Mouse (Mus musculus): ENCODE measurements around the gene Hmgn2. TPM values are rescaled to one million over a fixed set of nuclear protein-coding genes. Genes with fewer than 3 reads are reported as not detected.

The Hmgn2 gene
- total and polyA plus RNA-seq, 2 experiments from 2014 or later, result 231 to 919 TPM

- H3K9me3 ChIP-seq (ENCODE audit: low read length), result no peaks in the 10 kb centered on the region
- H3K9ac ChIP-seq (replicated peaks; ENCODE audit: low read length, poor library complexity, severe bottlenecking), result no peak overlapping the region
- no peaks in the 10 kb centered on the region for H3K4me1 ChIP-seq (ENCODE audit: insufficient read depth, low read length)
- H3K4me2 ChIP-seq (ENCODE audit: low read depth, low read length, poor library complexity, severe bottlenecking), result no peak overlapping the region
- H3K27ac ChIP-seq (ENCODE audit: low read depth, low read length), result no peak overlapping the region
- 88% methylated on average over 13 of the region's 13 CpGs for WGBS
- no peak overlapping the region for H3K4me3 ChIP-seq (ENCODE audit: low read depth, low read length)
- H3K27me3 ChIP-seq (ENCODE audit: insufficient read depth, low read length), result no peaks in the 10 kb centered on the region
- H3K36me3 ChIP-seq (ENCODE audit: insufficient read depth, low read length), result no peaks in the 10 kb centered on the region
- no peak for DNase-seq (ENCODE audit: low spot score)
- TF ChIP-seq CTCF (IDR thresholded peaks at IDR 0.05), result no peak
- ATAC-seq (ENCODE audit: low FRiP score), result no peak
These were observed 27.8 kb downstream of the Hmgn2 start for GRCm38 (mm10) chr4:133940386-133941260.

GRCm38 (mm10) chr4:133938077-133938476 lies 30.4 kb downstream of the Hmgn2 start:
- Histone ChIP-seq H3K9me3 (ENCODE audit: low read length) (no peaks in the 10 kb centered on the region), H3K4me1 (ENCODE audit: insufficient read depth, low read length) (no peaks in the 10 kb centered on the region), H3K27ac (ENCODE audit: low read depth, low read length) (no peak overlapping the region), H3K9ac (replicated peaks; ENCODE audit: low read length, poor library complexity, severe bottlenecking) (no peak overlapping the region), H3K36me3 (ENCODE audit: insufficient read depth, low read length) (no peaks in the 10 kb centered on the region), H3K27me3 (ENCODE audit: insufficient read depth, low read length) (no peaks in the 10 kb centered on the region), H3K4me3 (ENCODE audit: low read depth, low read length) (no peak overlapping the region), H3K4me2 (ENCODE audit: low read depth, low read length, poor library complexity, severe bottlenecking) (no peak overlapping the region)
- DNase-seq (ENCODE audit: low spot score) (no peak), ATAC-seq (ENCODE audit: low FRiP score) (no peak)
- 70% methylated on average over 2 of the region's 2 CpGs for WGBS
- TF ChIP-seq CTCF (IDR thresholded peaks at IDR 0.05), result no peak

- no peak for TF ChIP-seq CTCF (IDR thresholded peaks at IDR 0.05)
- Histone ChIP-seq H3K36me3 (ENCODE audit: insufficient read depth, low read length) (no peaks in the 10 kb centered on the region), H3K27me3 (ENCODE audit: insufficient read depth, low read length) (no peaks in the 10 kb centered on the region), H3K4me1 (ENCODE audit: insufficient read depth, low read length) (no peaks in the 10 kb centered on the region), H3K27ac (ENCODE audit: low read depth, low read length) (no peak overlapping the region), H3K4me2 (ENCODE audit: low read depth, low read length, poor library complexity, severe bottlenecking) (no peak overlapping the region), H3K4me3 (ENCODE audit: low read depth, low read length) (no peak overlapping the region), H3K9ac (replicated peaks; ENCODE audit: low read length, poor library complexity, severe bottlenecking) (no peak overlapping the region), H3K9me3 (ENCODE audit: low read length) (no peaks in the 10 kb centered on the region)
- DNase-seq (ENCODE audit: low spot score), result no peak
- no peak for ATAC-seq (ENCODE audit: low FRiP score)
- 71% methylated on average over 3 of the region's 3 CpGs for WGBS
These were observed 36.7 kb downstream of the Hmgn2 start for GRCm38 (mm10) chr4:133931785-133932184.

GRCm38 (mm10) chr4:133931349-133931748 lies 37.1 kb downstream of the Hmgn2 start:
- no peak for DNase-seq (ENCODE audit: low spot score)
- Histone ChIP-seq H3K27ac (ENCODE audit: low read depth, low read length) (no peak overlapping the region), H3K4me3 (ENCODE audit: low read depth, low read length) (no peak overlapping the region), H3K27me3 (ENCODE audit: insufficient read depth, low read length) (no peaks in the 10 kb centered on the region), H3K4me1 (ENCODE audit: insufficient read depth, low read length) (no peaks in the 10 kb centered on the region), H3K36me3 (ENCODE audit: insufficient read depth, low read length) (no peaks in the 10 kb centered on the region), H3K9ac (replicated peaks; ENCODE audit: low read length, poor library complexity, severe bottlenecking) (no peak overlapping the region), H3K4me2 (ENCODE audit: low read depth, low read length, poor library complexity, severe bottlenecking) (no peak overlapping the region), H3K9me3 (ENCODE audit: low read length) (no peaks in the 10 kb centered on the region)
- 13% methylated on average over 10 of the region's 10 CpGs for WGBS
- ATAC-seq (ENCODE audit: low FRiP score), result no peak
- peak; percentile 63 for TF ChIP-seq CTCF (IDR thresholded peaks at IDR 0.05)

- no peak for TF ChIP-seq CTCF (IDR thresholded peaks at IDR 0.05)
- 56% methylated on average over 7 of the region's 7 CpGs for WGBS
- Histone ChIP-seq H3K27ac (ENCODE audit: low read depth, low read length) (no peak overlapping the region), H3K9ac (replicated peaks; ENCODE audit: low read length, poor library complexity, severe bottlenecking) (no peak overlapping the region), H3K4me2 (ENCODE audit: low read depth, low read length, poor library complexity, severe bottlenecking) (no peak overlapping the region), H3K4me3 (ENCODE audit: low read depth, low read length) (no peak overlapping the region), H3K9me3 (ENCODE audit: low read length) (no peaks in the 10 kb centered on the region), H3K4me1 (ENCODE audit: insufficient read depth, low read length) (no peaks in the 10 kb centered on the region), H3K36me3 (ENCODE audit: insufficient read depth, low read length) (no peaks in the 10 kb centered on the region), H3K27me3 (ENCODE audit: insufficient read depth, low read length) (no peaks in the 10 kb centered on the region)
- DNase-seq (ENCODE audit: low spot score) (no peak), ATAC-seq (ENCODE audit: low FRiP score) (no peak)
These were observed 39.2 kb downstream of the Hmgn2 start for GRCm38 (mm10) chr4:133929278-133929670.

- ATAC-seq (ENCODE audit: low FRiP score), result no peak
- H3K9me3 ChIP-seq (ENCODE audit: low read length), result no peaks in the 10 kb centered on the region
These were observed 39.7 kb downstream of the Hmgn2 start for GRCm38 (mm10) chr4:133928576-133929277.

More at GRCm38 (mm10) chr4:133928576-133929277, 39.7 kb downstream of the Hmgn2 start:
- Histone ChIP-seq H3K27ac (ENCODE audit: low read depth, low read length) (no peak overlapping the region), H3K4me2 (ENCODE audit: low read depth, low read length, poor library complexity, severe bottlenecking) (no peak overlapping the region), H3K9ac (replicated peaks; ENCODE audit: low read length, poor library complexity, severe bottlenecking) (no peak overlapping the region), H3K27me3 (ENCODE audit: insufficient read depth, low read length) (no peaks in the 10 kb centered on the region), H3K36me3 (ENCODE audit: insufficient read depth, low read length) (no peaks in the 10 kb centered on the region), H3K4me3 (ENCODE audit: low read depth, low read length) (no peak overlapping the region), H3K4me1 (ENCODE audit: insufficient read depth, low read length) (no peaks in the 10 kb centered on the region)
- 62% methylated on average over 15 of the region's 15 CpGs for WGBS
- DNase-seq (ENCODE audit: low spot score), result no peak
- no peak for TF ChIP-seq CTCF (IDR thresholded peaks at IDR 0.05)

All from midbrain, postnatal 0 days (tissue).